ENCODE assay signal across 9 mouse cellular contexts in the genomic region with DNA sequence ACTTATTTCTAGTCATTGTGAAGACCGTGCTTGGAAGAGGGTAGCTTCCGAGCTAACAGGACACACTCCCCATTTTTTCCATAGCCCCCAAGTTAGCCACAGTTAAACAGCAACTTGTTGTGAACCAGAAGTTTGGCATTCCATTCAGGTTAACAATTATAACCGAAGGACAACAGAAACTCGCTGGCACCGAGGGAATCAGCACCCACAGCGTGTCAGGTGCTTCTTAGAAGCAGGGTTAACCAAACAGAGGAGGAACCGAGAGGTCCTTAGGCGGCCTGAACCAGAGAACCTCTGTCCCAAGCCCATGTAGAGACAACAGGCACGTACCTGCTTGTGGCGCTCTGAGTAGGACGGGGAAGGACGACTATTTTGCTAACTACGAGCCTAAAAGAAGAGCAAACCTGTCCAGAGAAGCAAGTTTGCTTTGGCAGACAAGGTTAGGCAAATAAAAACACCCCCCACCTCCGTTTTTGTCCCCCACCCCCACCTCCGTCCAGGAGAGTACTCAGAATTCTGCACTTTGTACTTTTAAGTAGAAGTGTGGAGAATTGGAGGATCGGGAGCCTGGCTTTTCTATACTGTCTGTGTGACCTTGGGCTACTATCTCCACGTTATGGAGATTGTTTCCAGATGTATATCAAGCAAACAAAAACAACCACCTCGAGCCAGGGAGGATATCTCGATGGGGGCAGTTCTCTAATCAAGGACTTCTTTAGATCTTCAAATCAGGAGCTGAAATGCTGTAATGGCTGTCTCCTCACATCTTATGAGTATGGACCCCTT.
DNase-seq lines count a peak whose midpoint lies in the region; ATAC-seq and TF ChIP-seq lines count a peak whose summit lies in the region.
"Had no signal": no experiment of that assay in that cellular context is flagged by ENCODE, and none has a peak within 500 bp of the region (broad histone marks: within the 10 kb centered on the region; RNA-seq: fewer than 3 reads in every experiment).

No protein-coding gene starts in this region.

- H3K36me3 ChIP-seq in liver, adult 2 months (ENCODE audit: control insufficient read depth, insufficient read depth, low read length) = no peaks in the 10 kb centered on the region; the same call in 1 of the 2 replicates
- no peaks in the 10 kb centered on the region for H3K36me3 ChIP-seq in liver, embryonic 13.5 days
- no peaks in the 10 kb centered on the region for H3K36me3 ChIP-seq in stomach, postnatal 0 days (ENCODE audit: control insufficient read depth, insufficient read depth, low read length)
- H3K36me3 ChIP-seq: limb, embryonic 12.5 days had no signal

- TF ChIP-seq EP300 in stomach, postnatal 0 days (optimal IDR thresholded peaks at IDR 0.05) = no peak

- 13% methylated on average over 19 of the region's 19 CpGs for WGBS in liver, adult 2 months
- 60% methylated on average over 19 of the region's 19 CpGs for WGBS in liver, embryonic 13.5 days (ENCODE audit: insufficient replicate concordance)
- 52% methylated on average over 19 of the region's 19 CpGs for WGBS in stomach, postnatal 0 days

- no peaks in the 10 kb centered on the region for H3K9me3 ChIP-seq in liver, embryonic 13.5 days (replicated peaks)
- no peaks in the 10 kb centered on the region for H3K9me3 ChIP-seq in stomach, postnatal 0 days (ENCODE audit: control insufficient read depth, low read length)
- H3K9me3 ChIP-seq: limb, embryonic 12.5 days had no signal

- no peaks in the 10 kb centered on the region for H3K27me3 ChIP-seq in liver, adult 2 months (ENCODE audit: control insufficient read depth, insufficient read depth, low read length)
- no peaks in the 10 kb centered on the region for H3K27me3 ChIP-seq in liver, embryonic 13.5 days
- H3K27me3 ChIP-seq in stomach, postnatal 0 days (ENCODE audit: control insufficient read depth, insufficient read depth, low read length) = no peaks in the 10 kb centered on the region
- H3K27me3 ChIP-seq: limb, embryonic 12.5 days had no signal

- DNase-seq in liver, adult 2 months (ENCODE audit: extremely low read depth, low read depth, low spot score) = peak; percentile 96
- no peak for DNase-seq in liver
- DNase-seq in kidney, adult 18-20 months = peak; percentile 80
- no peak for DNase-seq in liver, embryonic 13.5 days
- peak; percentile 57 for DNase-seq in stomach, postnatal 0 days (ENCODE audit: low spot score)
- no peak for DNase-seq in cerebellum, adult 11-12 months
- no peak for DNase-seq in right cerebral cortex, postnatal 36 days (ENCODE audit: low spot score in 2 of 2)

- peak overlapping the region; percentile 48 for H3K4me3 ChIP-seq in liver, adult 2 months (ENCODE audit: insufficient read depth, low read depth, low read length)
- H3K4me3 ChIP-seq in liver, embryonic 13.5 days (replicated peaks) = peak overlapping the region; percentile 13
- H3K4me3 ChIP-seq in stomach, postnatal 0 days (ENCODE audit: low read depth, low read length) = peak overlapping the region; percentile 31
- H3K4me3 ChIP-seq: limb, embryonic 12.5 days had no signal

- H3K79me2 ChIP-seq in liver, adult 2 months (ENCODE audit: control insufficient read depth, insufficient read depth, low read length) = peaks cover 9% of the 10 kb centered on the region; the same call in 1 of the 2 replicates

- TF ChIP-seq POLR2A in liver, adult 2 months (IDR thresholded peaks at IDR 0.05; ENCODE audit: extremely low read depth, insufficient read depth, low read length) = 0 out of 2 replicates have a peak, but pooled peaks have one; percentile 14

- H3K9ac ChIP-seq in liver, adult 2 months (ENCODE audit: low read depth, low read length) = peak overlapping the region; percentile 76
- H3K9ac ChIP-seq in liver, embryonic 13.5 days = no peak overlapping the region
- peak overlapping the region; percentile 35; the same call in 1 of the 2 replicates for H3K9ac ChIP-seq in stomach, postnatal 0 days (ENCODE audit: low read length)
- H3K9ac ChIP-seq: limb, embryonic 12.5 days had no signal

- no peak for TF ChIP-seq CTCF in liver, adult 2 months (IDR thresholded peaks at IDR 0.05; ENCODE audit: low read depth, low read length)
- no peak for TF ChIP-seq CTCF in stomach, postnatal 0 days (IDR thresholded peaks at IDR 0.05; ENCODE audit: low read depth)

- peak overlapping the region; percentile 88 for H3K27ac ChIP-seq in liver, adult 2 months (replicated peaks; ENCODE audit: insufficient read depth, low read depth, low read length)
- peak overlapping the region; percentile 71 for H3K27ac ChIP-seq in liver, embryonic 13.5 days
- H3K27ac ChIP-seq in stomach, postnatal 0 days (replicated peaks) = peak overlapping the region; percentile 94
- H3K27ac ChIP-seq: limb, embryonic 12.5 days had no signal

- H3K4me1 ChIP-seq in liver, adult 2 months (ENCODE audit: control insufficient read depth, insufficient read depth, low read length) = peaks cover 32% of the 10 kb centered on the region
- H3K4me1 ChIP-seq in liver, embryonic 13.5 days (replicated peaks) = peaks cover 30% of the 10 kb centered on the region
- peaks cover 4% of the 10 kb centered on the region; the same call in 1 of the 2 replicates for H3K4me1 ChIP-seq in stomach, postnatal 0 days (replicated peaks; ENCODE audit: control insufficient read depth, insufficient read depth)

- peak overlapping the region; percentile 38 for H3K4me2 ChIP-seq in liver, embryonic 13.5 days
- peak overlapping the region; percentile 44 for H3K4me2 ChIP-seq in stomach, postnatal 0 days (replicated peaks; ENCODE audit: low read depth)
- H3K4me2 ChIP-seq: limb, embryonic 12.5 days had no signal

- peak; percentile 30 for ATAC-seq in liver, embryonic 13.5 days (ENCODE audit: low read depth)
- ATAC-seq in stomach, postnatal 0 days (ENCODE audit: low FRiP score, low TSS enrichment) = peak; percentile 50
- no peak for ATAC-seq in monocyte, adult 5-6 weeks (replicated peaks; ENCODE audit: insufficient number of reproducible peaks, low FRiP score, low TSS enrichment, poor library complexity, severe bottlenecking)

Comparison
In these comparisons a context has a peak if more than half of its experiments do, and no peak if none do; other contexts are left out.
1. DNase-seq: peak in liver, adult 2 months (single experiment), kidney, adult 18-20 months (single experiment) and stomach, postnatal 0 days (single experiment); none in liver (single experiment), liver, embryonic 13.5 days (single experiment), cerebellum, adult 11-12 months (single experiment) and right cerebral cortex, postnatal 36 days (0 of 2).
2. Peak in every context shown above with its lines, with median percentiles within 50 percentile points of each other: H3K27ac ChIP-seq and H3K4me3 ChIP-seq.